Mouse (Mus musculus) spleen, adult 18-20 months (tissue): ENCODE measurements around the gene Kitl.

Experiments used
- DNase-seq, 2 experiments: peaks; one replicate each; pipeline ENCODE4 v3.0.0; 2022; ENCODE audit warnings: mixed read lengths in 2 of 2

The Kitl gene

DNA sequence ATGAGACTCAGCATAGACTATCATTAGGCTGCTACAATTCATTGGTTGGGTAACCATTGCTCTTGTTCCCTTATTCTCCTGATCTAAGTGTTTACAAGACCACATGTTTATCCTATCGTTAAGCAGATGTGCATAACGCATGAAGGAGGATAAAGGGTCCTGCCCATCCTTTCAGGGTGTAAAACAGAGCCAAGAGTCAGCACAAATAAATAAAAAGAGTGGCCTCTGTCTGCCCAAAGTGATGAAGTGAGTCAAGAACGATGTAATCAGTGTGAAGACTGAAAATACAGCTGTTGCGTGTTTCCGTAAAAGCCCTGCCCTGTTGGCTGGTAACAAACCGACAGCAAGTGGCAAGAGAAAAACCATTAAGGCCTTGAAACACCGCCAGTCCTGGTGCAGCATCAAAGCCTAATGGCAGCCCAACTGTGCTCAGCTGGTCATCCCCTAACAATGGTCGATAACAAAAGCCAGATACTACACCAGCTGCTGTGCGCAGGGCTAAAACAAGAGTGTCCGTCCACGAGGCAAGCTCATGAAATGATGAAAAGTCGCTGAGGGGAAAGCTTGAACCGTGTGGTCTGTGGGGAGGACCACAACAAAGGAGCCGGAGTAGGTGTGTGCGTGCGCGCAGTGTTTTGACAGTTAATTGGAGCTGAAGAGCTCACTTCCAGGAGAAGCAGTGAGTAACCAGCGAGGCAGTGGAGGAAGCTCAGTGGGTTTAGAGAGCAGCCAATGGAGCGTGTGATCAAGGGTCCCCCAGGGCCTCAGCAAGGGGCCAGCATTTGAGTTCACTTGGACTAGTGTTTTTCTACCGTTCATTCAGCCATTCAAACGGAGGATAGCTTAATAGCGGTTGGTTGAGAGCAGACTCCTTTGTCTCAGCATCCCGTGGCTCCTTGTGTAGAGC is 112.7 kb downstream of the Kitl start:
- DNase-seq, result no peak

GRCm38 (mm10) chr10:100131657-100132056 is 116.2 kb downstream of the Kitl start:
- DNase-seq, result no peak

DNA sequence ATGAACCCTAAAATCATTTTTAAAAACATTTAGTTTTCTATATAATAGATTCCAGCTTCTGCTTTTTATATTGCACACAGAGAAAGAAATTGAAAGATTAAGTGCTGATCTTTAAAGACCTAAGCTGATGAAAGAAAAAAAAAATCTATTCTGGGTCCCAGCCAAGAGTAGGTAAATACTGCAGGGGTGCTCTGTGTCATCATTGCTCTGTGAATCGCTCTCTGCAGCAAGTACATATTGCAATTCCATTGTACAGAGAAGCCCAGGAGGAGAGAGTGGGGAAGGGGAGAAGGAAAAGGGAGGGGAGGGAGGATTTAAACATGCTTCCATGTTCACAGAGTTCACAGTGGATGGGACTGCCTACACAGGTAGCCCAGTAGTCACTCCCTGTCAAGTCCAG is 116.9 kb downstream of the Kitl start:
- no peak for DNase-seq

DNA sequence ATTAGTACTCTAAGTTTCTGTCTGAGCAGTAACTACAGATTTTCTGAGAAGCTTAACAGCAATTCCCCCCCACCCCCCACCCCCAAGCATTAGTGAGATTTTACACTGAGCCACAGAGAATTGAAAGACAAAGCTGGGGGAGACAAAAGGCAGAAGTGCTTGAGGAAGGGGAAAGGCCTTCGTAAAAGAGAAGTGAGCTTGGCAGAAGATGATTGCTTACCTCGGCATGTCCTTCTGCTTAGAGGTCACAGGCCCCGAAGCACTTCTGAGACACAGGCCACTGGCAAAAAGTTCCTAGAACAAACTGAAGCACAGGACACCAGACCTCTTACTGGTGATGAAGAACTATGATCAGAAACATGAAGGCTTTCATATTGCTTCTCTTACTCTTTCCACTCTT is 123.1 kb downstream of the Kitl start:
- DNase-seq, result no peak

DNA sequence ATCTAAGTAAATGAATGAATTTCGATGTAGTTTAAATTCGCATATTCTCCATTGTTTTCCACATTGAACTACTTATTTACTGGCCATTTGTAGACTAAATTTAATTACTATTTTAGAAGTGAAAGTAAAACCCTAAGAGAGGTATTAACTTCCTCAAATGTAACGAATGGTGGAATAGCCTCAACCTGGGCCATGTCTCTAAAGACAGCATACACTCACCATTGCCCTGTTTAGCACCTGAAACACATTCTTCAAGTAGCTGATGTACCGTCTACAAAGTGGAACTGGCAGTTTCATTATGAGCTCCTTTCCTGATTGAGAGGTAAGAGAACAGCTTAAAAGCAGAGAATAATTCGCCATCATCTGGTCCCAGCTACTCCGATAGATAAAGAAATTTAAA is 132.7 kb downstream of the Kitl start:
- DNase-seq, result no peak
